ENCODE assay signal across 22 mouse cellular contexts in genomic region chr4:117169936-117170335, GRCm38 (mm10). TPM values are rescaled to one million over a fixed set of nuclear protein-coding genes. Genes with fewer than 3 reads are reported as not detected.
"Had no signal": no experiment of that assay in that cellular context is flagged by ENCODE, and none has a peak within 500 bp of the region (broad histone marks: within the 10 kb centered on the region; RNA-seq: fewer than 3 reads in every experiment).

No protein-coding gene starts in this region.

- H3K27ac ChIP-seq: kidney, postnatal 0 days; limb, embryonic 10.5 days; limb, embryonic 13.5 days; liver, embryonic 12.5 days; liver, embryonic 15.5 days had no signal

- H3K4me1 ChIP-seq: limb, embryonic 10.5 days; limb, embryonic 13.5 days; liver, embryonic 12.5 days; liver, embryonic 15.5 days had no signal

- H3K4me3 ChIP-seq: limb, embryonic 10.5 days; limb, embryonic 13.5 days; liver, embryonic 12.5 days; liver, embryonic 15.5 days had no signal

- H3K27me3 ChIP-seq: limb, embryonic 13.5 days; liver, embryonic 12.5 days; liver, embryonic 15.5 days had no signal

- DNase-seq: kidney, adult 2 months; kidney, postnatal 25 days; lung, adult 2 months; lung, postnatal 14 days; lung, postnatal 4 days; midbrain, embryonic 14.5 days; thymus, adult 2 months; thymus, postnatal 4 days had no signal

- H3K9ac ChIP-seq: limb, embryonic 13.5 days; liver, embryonic 12.5 days; liver, embryonic 15.5 days had no signal

RNA-seq across cellular contexts. Expression of gene Tctex1d4, which starts 43.3 kb away (rescaled TPM):
- total RNA-seq: left cerebral cortex, adult 8-10 months; left cerebral cortex, postnatal 25 days; megakaryocyte progenitor cell, adult 5-6 weeks; megakaryocyte-erythroid progenitor cell, adult 5-6 weeks had no signal
- polyA plus RNA-seq: intestine, embryonic 16.5 days; kidney, embryonic 14.5 days; limb, embryonic 10.5 days; limb, embryonic 13.5 days; liver, embryonic 12.5 days; midbrain, embryonic 11.5 days; midbrain, embryonic 14.5 days; neural tube, embryonic 11.5 days; neural tube, embryonic 14.5 days had no signal
